In the genomic region with DNA sequence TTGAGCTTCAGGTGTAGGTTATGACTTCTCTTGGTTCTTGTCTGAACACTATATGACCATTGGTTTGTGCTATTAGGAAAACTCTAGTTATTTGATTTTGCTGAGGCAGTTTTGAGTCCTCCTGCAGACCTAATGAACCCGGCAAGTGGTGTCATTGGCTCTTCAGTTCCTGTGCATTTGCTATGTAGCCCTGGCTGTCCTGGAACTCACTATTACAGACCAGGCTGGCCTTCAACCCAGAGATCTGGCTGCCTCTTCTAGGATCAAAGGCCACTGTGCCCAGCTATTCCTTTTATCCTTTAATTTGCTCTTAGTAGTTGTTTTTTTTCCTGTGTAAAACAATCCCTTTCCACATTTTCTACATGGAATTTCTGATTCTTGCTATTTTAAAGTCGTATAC, we compare ENCODE assay signal across 24 mouse cellular contexts.
"Had no signal": no experiment of that assay in that cellular context is flagged by ENCODE, and none has a peak within 500 bp of the region (broad histone marks: within the 10 kb centered on the region; RNA-seq: fewer than 3 reads in every experiment).

No protein-coding gene starts in this region.

- H3K9me3 ChIP-seq: heart, embryonic 13.5 days; heart, embryonic 15.5 days; hindbrain, embryonic 10.5 days; hindbrain, embryonic 12.5 days; intestine, embryonic 15.5 days; kidney, embryonic 15.5 days; limb, embryonic 10.5 days; limb, embryonic 12.5 days; liver, embryonic 13.5 days; liver, embryonic 15.5 days had no signal

- H3K9ac ChIP-seq: forebrain, postnatal 0 days; heart, embryonic 15.5 days; hindbrain, embryonic 12.5 days; hindbrain, embryonic 14.5 days; intestine, embryonic 15.5 days; kidney, embryonic 15.5 days; limb, embryonic 12.5 days; liver, embryonic 13.5 days; liver, embryonic 15.5 days; liver, postnatal 0 days had no signal

- H3K4me2 ChIP-seq: heart, embryonic 11.5 days; heart, embryonic 13.5 days; heart, embryonic 15.5 days; hindbrain, embryonic 12.5 days; hindbrain, embryonic 14.5 days; intestine, embryonic 15.5 days; kidney, embryonic 15.5 days; limb, embryonic 12.5 days; liver, embryonic 13.5 days; liver, embryonic 15.5 days had no signal

- H3K4me3 ChIP-seq: heart, adult 2 months; heart, embryonic 13.5 days; heart, embryonic 15.5 days; hindbrain, embryonic 10.5 days; hindbrain, embryonic 12.5 days; intestine, embryonic 15.5 days; kidney, embryonic 15.5 days; left cerebral cortex, adult 2 months; limb, embryonic 10.5 days; limb, embryonic 12.5 days; liver, embryonic 13.5 days; liver, embryonic 15.5 days had no signal

- H3K27ac ChIP-seq: heart, adult 2 months; hindbrain, embryonic 10.5 days; hindbrain, embryonic 12.5 days; hindbrain, embryonic 14.5 days; intestine, embryonic 15.5 days; kidney, embryonic 15.5 days; kidney, postnatal 0 days; left cerebral cortex, adult 2 months; limb, embryonic 10.5 days; limb, embryonic 12.5 days; liver, embryonic 13.5 days; liver, embryonic 15.5 days had no signal

- H3K4me1 ChIP-seq: hindbrain, embryonic 10.5 days; hindbrain, embryonic 12.5 days; intestine, embryonic 15.5 days; kidney, embryonic 15.5 days; limb, embryonic 10.5 days; limb, embryonic 12.5 days had no signal

- ATAC-seq: forebrain, postnatal 0 days; hindbrain, embryonic 16.5 days; inflammation-experienced regulatory T-cells, adult 6 months; intestine, embryonic 15.5 days; intestine, postnatal 0 days; liver, postnatal 0 days had no signal

- DNase-seq: forebrain, postnatal 0 days; gastrocnemius, postnatal 14 days; gastrocnemius, postnatal 36 days; heart, adult 2 months; heart, postnatal 4 days; kidney, adult 18-20 months; liver, embryonic 13.5 days; liver, postnatal 0 days had no signal

- H3K27me3 ChIP-seq: heart, embryonic 13.5 days; heart, embryonic 15.5 days; hindbrain, embryonic 12.5 days; intestine, embryonic 15.5 days; kidney, embryonic 15.5 days; limb, embryonic 12.5 days; liver, embryonic 13.5 days; liver, embryonic 15.5 days had no signal
